Mouse (Mus musculus): Measurements from ENCODE around the gene 1700037H04Rik. TPM values are rescaled to one million over a fixed set of nuclear protein-coding genes. Genes with fewer than 3 reads are reported as not detected.
A peak's percentile ranks its signal among the peaks of the same experiment; 100 is the strongest.

Gene 1700037H04Rik
- total and polyA plus RNA-seq, 2 experiments from 2014 or later = 79.3 to 155 TPM

DNA sequence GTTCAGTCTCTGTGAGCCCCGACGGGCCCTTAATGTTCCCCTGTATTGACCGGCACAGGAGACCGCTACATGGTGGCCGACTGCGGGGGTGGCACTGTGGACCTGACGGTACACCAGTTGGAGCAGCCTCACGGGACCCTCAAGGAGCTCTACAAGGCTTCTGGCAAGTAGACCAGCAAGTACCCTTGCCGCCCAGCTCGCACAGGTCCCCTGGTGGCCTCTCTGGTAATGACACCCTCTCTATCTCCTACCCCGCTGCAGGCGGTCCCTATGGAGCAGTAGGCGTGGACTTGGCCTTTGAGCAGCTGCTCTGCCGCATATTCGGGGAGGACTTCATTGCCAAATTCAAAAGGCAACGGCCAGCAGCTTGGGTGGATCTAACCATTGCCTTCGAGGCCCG lies 17.3 kb downstream of the 1700037H04Rik start:
- Histone ChIP-seq H3K4me1 (ENCODE audit: insufficient read depth, low read length) (no peaks in the 10 kb centered on the region), H3K4me3 (ENCODE audit: low read length) (no peak overlapping the region), H3K36me3 (ENCODE audit: insufficient read depth, low read length) (peaks cover 26% of the 10 kb centered on the region), H3K9me3 (ENCODE audit: low read length) (no peaks in the 10 kb centered on the region), H3K27me3 (ENCODE audit: insufficient read depth, low read length) (no peaks in the 10 kb centered on the region), H3K9ac (replicated peaks; ENCODE audit: low read length) (no peak overlapping the region), H3K27ac (no peak overlapping the region), H3K4me2 (ENCODE audit: low read depth, low read length) (no peak overlapping the region)
- 32% methylated on average over 18 of the region's 18 CpGs for WGBS
- ATAC-seq (0 out of 2 replicates have a peak, but pooled peaks have one; percentile 24), DNase-seq (ENCODE audit: low spot score) (peak; percentile 58)
- TF ChIP-seq CTCF (IDR thresholded peaks at IDR 0.05; ENCODE audit: low read depth) = peak; percentile 72

DNA sequence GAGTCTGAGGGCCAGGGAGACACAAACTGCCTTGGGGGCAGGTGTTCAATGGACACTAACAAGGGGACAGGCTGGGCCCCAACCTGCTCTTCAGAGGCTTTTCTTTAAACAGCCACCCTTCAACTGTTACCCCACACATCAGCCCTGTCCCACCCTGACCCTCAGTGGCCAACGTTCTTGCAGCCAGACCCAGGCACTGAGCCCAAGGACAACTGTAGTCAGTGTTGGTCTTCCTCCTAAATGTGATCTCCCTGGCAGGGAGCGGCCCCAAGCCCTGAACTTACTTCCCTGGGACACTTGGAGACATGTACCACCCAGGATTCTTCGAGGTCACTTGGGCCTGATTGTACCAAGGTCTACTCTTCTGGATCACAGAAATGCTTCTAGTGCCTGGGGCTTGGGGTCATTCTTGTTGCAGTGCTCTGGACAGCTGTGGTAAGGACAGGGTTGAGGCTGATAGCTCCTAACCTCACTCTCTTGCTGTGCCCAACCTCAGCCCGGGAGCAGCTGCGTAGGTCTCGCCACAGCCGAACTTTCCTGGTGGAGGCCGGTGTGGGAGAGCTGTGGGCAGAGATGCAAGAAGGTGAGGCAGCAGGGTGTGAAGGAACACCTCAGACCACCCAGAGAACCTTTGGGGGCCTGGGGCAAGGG lies 18.4 kb downstream of the 1700037H04Rik start:
- Histone ChIP-seq H3K9me3 (ENCODE audit: low read length) (no peaks in the 10 kb centered on the region), H3K27ac (no peak overlapping the region), H3K9ac (replicated peaks; ENCODE audit: low read length) (no peak overlapping the region), H3K4me2 (ENCODE audit: low read depth, low read length) (no peak overlapping the region), H3K27me3 (ENCODE audit: insufficient read depth, low read length) (no peaks in the 10 kb centered on the region), H3K4me1 (ENCODE audit: insufficient read depth, low read length) (no peaks in the 10 kb centered on the region), H3K36me3 (ENCODE audit: insufficient read depth, low read length) (peaks cover 15% of the 10 kb centered on the region; the same call in 1 of the 2 replicates), H3K4me3 (ENCODE audit: low read length) (no peak overlapping the region)
- DNase-seq (ENCODE audit: low spot score) (no peak), ATAC-seq (no peak)
- 92% methylated on average over 8 of the region's 8 CpGs for WGBS
- TF ChIP-seq CTCF (IDR thresholded peaks at IDR 0.05; ENCODE audit: low read depth) = no peak

DNA sequence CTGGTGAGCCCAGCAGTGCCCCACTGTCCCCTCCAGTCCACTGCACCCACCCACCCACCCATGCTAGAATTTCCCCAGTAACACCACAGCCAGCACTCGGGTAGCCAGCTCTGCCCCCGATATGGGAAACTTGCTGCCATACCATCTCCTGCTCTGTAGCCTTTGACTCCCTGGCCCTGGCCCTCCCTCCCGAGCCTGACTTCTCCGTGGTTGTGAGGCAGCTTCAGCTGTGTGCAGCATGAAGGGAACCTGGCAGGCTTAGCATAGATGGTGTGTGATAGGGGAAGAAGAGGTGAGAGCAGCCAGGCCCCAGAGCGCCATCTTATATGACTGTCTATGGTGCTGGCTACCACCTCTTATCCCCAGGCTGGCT lies 19.4 kb downstream of the 1700037H04Rik start:
- no peak for TF ChIP-seq CTCF (IDR thresholded peaks at IDR 0.05; ENCODE audit: low read depth)
- Histone ChIP-seq H3K9ac (replicated peaks; ENCODE audit: low read length) (no peak overlapping the region), H3K4me2 (ENCODE audit: low read depth, low read length) (no peak overlapping the region), H3K4me1 (ENCODE audit: insufficient read depth, low read length) (no peaks in the 10 kb centered on the region), H3K4me3 (ENCODE audit: low read length) (no peak overlapping the region), H3K27me3 (ENCODE audit: insufficient read depth, low read length) (no peaks in the 10 kb centered on the region), H3K9me3 (ENCODE audit: low read length) (no peaks in the 10 kb centered on the region), H3K27ac (no peak overlapping the region), H3K36me3 (ENCODE audit: insufficient read depth, low read length) (peaks cover 10% of the 10 kb centered on the region; the same call in 1 of the 2 replicates)
- WGBS = 68% methylated on average over 5 of the region's 5 CpGs
- DNase-seq (ENCODE audit: low spot score) (no peak), ATAC-seq (no peak)

DNA sequence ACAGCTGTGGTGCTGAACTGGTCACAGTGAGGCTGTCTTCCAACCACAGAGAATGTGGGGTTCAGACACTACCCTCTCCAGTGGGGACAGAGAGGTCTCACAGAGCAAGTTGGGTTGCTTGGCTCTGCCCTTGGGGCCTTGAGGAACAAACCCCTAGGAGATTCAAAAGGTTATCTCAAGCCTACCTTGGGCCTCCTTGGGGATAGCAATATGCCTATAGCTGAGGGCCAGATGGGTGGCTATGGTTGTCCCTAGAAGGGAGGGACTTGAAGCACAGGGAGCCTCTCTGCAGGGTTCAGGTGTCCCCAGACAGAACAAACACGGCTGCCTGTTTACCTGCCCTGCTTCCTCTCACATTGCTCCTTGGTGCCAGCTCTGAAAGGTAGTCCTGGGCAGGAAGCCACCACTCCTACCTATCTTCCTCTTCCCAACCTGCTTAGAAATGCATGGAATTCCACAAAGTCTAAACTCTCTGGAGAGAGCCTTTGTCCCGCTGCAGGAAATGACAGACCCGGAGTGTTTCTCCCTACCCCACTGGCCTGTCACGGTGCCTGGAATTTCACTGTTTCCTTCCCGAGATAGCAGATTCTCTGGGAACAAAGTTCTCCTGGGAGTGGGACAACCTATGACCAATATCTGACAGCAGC lies 19.9 kb downstream of the 1700037H04Rik start:
- no peak for ATAC-seq
- peaks cover 5% of the 10 kb centered on the region; the same call in 1 of the 2 replicates for H3K36me3 ChIP-seq (ENCODE audit: insufficient read depth, low read length)
- no peaks in the 10 kb centered on the region for H3K9me3 ChIP-seq (ENCODE audit: low read length)
- no peak for TF ChIP-seq CTCF (IDR thresholded peaks at IDR 0.05; ENCODE audit: low read depth)
- no peaks in the 10 kb centered on the region for H3K27me3 ChIP-seq (ENCODE audit: insufficient read depth, low read length)
- H3K27ac ChIP-seq = no peak overlapping the region
- no peak overlapping the region for H3K9ac ChIP-seq (replicated peaks; ENCODE audit: low read length)
- no peak overlapping the region for H3K4me2 ChIP-seq (ENCODE audit: low read depth, low read length)
- DNase-seq (ENCODE audit: low spot score) = no peak
- H3K4me1 ChIP-seq (ENCODE audit: insufficient read depth, low read length) = no peaks in the 10 kb centered on the region
- H3K4me3 ChIP-seq (ENCODE audit: low read length) = no peak overlapping the region
- 46% methylated on average over 5 of the region's 5 CpGs for WGBS

DNA sequence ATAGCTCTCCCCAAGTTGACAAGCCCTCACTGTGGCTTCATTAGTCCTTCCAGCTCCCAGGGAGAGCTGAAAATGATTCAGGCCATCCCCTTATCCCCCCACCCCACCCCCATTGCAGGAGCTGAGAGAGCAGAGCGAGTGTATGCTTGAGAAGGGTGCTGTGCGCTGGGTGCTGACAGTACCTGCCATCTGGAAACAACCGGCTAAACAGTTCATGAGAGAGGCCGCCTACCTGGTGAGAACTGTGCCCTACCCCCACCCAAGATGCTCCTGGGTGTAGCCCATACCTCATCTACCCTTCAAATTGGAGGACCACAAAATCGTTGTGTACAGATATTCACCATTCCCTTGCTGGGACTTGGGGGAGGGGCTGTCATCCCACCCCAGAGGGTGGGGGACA lies 20.6 kb downstream of the 1700037H04Rik start:
- H3K4me1 ChIP-seq (ENCODE audit: insufficient read depth, low read length) = no peaks in the 10 kb centered on the region
- DNase-seq (ENCODE audit: low spot score) (no peak), ATAC-seq (no peak)
- no peak overlapping the region for H3K4me2 ChIP-seq (ENCODE audit: low read depth, low read length)
- no peak overlapping the region for H3K9ac ChIP-seq (replicated peaks; ENCODE audit: low read length)
- no peaks in the 10 kb centered on the region; the same call in 1 of the 2 replicates for H3K36me3 ChIP-seq (ENCODE audit: insufficient read depth, low read length)
- H3K27me3 ChIP-seq (ENCODE audit: insufficient read depth, low read length) = no peaks in the 10 kb centered on the region
- 90% methylated on average over 5 of the region's 5 CpGs for WGBS
- TF ChIP-seq CTCF (IDR thresholded peaks at IDR 0.05; ENCODE audit: low read depth) = no peak
- no peak overlapping the region for H3K4me3 ChIP-seq (ENCODE audit: low read length)
- H3K9me3 ChIP-seq (ENCODE audit: low read length) = no peaks in the 10 kb centered on the region
- H3K27ac ChIP-seq = no peak overlapping the region

DNA sequence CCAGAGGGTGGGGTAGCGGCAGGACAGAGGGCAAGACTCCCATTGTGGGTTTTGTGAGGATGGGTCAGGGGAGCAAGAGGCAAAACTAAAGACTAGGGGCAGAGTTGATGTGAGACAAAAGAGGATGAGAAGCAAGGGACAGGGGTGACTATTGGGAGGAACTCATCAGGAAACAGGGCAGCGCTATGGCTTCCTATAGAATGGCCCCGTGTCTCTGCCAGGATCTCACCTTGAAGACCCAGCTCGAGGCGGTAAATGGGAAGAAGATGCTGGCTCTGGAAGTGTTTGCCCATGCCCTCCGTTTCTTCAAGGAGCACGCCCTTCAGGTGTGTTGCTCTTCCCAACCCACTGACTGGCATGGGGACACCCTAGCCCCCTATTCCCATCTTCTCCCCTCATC lies 21.1 kb downstream of the 1700037H04Rik start:
- no peak overlapping the region for H3K9ac ChIP-seq (replicated peaks; ENCODE audit: low read length)
- 58% methylated on average over 7 of the region's 7 CpGs for WGBS
- no peaks in the 10 kb centered on the region for H3K4me1 ChIP-seq (ENCODE audit: insufficient read depth, low read length)
- H3K4me2 ChIP-seq (ENCODE audit: low read depth, low read length) = no peak overlapping the region
- no peaks in the 10 kb centered on the region for H3K9me3 ChIP-seq (ENCODE audit: low read length)
- H3K36me3 ChIP-seq (ENCODE audit: insufficient read depth, low read length) = no peaks in the 10 kb centered on the region
- H3K27me3 ChIP-seq (ENCODE audit: insufficient read depth, low read length) = no peaks in the 10 kb centered on the region
- ATAC-seq (no peak), DNase-seq (ENCODE audit: low spot score) (no peak)
- no peak overlapping the region for H3K4me3 ChIP-seq (ENCODE audit: low read length)
- TF ChIP-seq CTCF (IDR thresholded peaks at IDR 0.05; ENCODE audit: low read depth) = no peak
- no peak overlapping the region for H3K27ac ChIP-seq

DNA sequence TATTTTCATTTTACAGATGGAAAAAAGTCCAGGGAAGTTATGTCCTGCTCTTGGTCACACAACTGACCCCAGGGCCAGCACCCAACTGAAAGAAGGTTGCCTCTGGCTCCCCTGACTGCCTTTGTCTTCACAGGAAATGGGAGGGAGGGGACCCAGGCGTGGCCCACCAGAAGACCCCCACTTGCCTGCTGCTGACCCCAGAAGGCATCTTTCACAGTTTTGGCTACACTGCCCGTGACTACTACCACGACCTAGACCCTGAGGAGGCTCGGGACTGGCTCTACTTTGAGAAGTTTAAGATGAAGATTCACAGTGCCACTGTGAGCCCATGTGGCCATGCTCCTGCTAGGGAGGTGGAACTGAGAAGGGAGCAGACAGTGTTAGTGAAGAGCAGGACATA lies 21.6 kb downstream of the 1700037H04Rik start:
- ATAC-seq (no peak), DNase-seq (ENCODE audit: low spot score) (no peak)
- WGBS = 62% methylated on average over 4 of the region's 4 CpGs
- no peaks in the 10 kb centered on the region for H3K9me3 ChIP-seq (ENCODE audit: low read length)
- no peak overlapping the region for H3K27ac ChIP-seq
- no peaks in the 10 kb centered on the region for H3K36me3 ChIP-seq (ENCODE audit: insufficient read depth, low read length)
- TF ChIP-seq CTCF (IDR thresholded peaks at IDR 0.05; ENCODE audit: low read depth) = no peak
- no peaks in the 10 kb centered on the region for H3K4me1 ChIP-seq (ENCODE audit: insufficient read depth, low read length)
- H3K27me3 ChIP-seq (ENCODE audit: insufficient read depth, low read length) = no peaks in the 10 kb centered on the region
- no peak overlapping the region for H3K4me2 ChIP-seq (ENCODE audit: low read depth, low read length)
- H3K4me3 ChIP-seq (ENCODE audit: low read length) = no peak overlapping the region
- H3K9ac ChIP-seq (replicated peaks; ENCODE audit: low read length) = no peak overlapping the region
